ENCODE assay signal across 17 mouse cellular contexts in the genomic region with DNA sequence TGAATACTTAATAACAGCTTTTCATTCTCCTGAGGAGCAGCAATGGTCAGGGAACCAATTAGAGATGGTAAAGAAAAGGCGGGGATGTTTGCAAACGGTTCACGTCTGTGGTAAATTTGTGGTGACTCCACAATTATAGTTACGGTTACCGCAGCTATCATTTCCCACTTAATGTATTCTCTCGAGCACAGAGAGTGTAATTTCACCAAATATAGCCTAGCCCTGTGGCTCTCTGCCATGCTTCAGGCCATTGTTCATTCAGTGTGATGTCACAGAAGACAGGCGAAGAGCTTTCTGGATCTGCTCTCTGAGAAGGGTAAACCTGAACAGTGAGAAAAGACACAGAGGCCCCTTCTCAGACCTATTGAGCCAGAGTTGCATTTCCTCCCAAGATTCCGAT.
DNase-seq lines count a peak whose midpoint lies in the region; ATAC-seq lines count a peak whose summit lies in the region.
"Had no signal": no experiment of that assay in that cellular context is flagged by ENCODE, and none has a peak within 500 bp of the region (broad histone marks: within the 10 kb centered on the region; RNA-seq: fewer than 3 reads in every experiment).

No protein-coding gene starts in this region.

- no peak for ATAC-seq in forebrain, embryonic 14.5 days
- peak; percentile 60; the same call in 1 of the 2 replicates for ATAC-seq in embryonic facial prominence, embryonic 15.5 days (ENCODE audit: insufficient number of reproducible peaks, low FRiP score, low TSS enrichment, low read depth)
- ATAC-seq: forebrain, embryonic 13.5 days had no signal

- no peak overlapping the region for H3K4me3 ChIP-seq in forebrain, embryonic 14.5 days (ENCODE audit: low read depth, low read length)
- H3K4me3 ChIP-seq in forebrain, embryonic 10.5 days = no peak overlapping the region
- H3K4me3 ChIP-seq in embryonic facial prominence, embryonic 15.5 days (replicated peaks) = no peak overlapping the region
- H3K4me3 ChIP-seq: embryonic facial prominence, embryonic 13.5 days; erythroblast, embryonic 14.5 days; forebrain, embryonic 13.5 days had no signal

- no peak overlapping the region for H3K27ac ChIP-seq in forebrain, embryonic 14.5 days (ENCODE audit: low read depth, low read length)
- no peak overlapping the region for H3K27ac ChIP-seq in forebrain, embryonic 10.5 days
- no peak overlapping the region for H3K27ac ChIP-seq in embryonic facial prominence, embryonic 15.5 days (replicated peaks)
- H3K27ac ChIP-seq: embryonic facial prominence, embryonic 13.5 days; forebrain, embryonic 13.5 days had no signal

- no peak overlapping the region for H3K9ac ChIP-seq in forebrain, embryonic 14.5 days (ENCODE audit: low read length)
- H3K9ac ChIP-seq in embryonic facial prominence, embryonic 15.5 days = no peak overlapping the region
- H3K9ac ChIP-seq: embryonic facial prominence, embryonic 13.5 days; forebrain, embryonic 13.5 days had no signal

- no peaks in the 10 kb centered on the region for H3K9me3 ChIP-seq in forebrain, embryonic 14.5 days (replicated peaks; ENCODE audit: control insufficient read depth, low read length)
- H3K9me3 ChIP-seq in forebrain, embryonic 10.5 days = no peaks in the 10 kb centered on the region
- no peaks in the 10 kb centered on the region for H3K9me3 ChIP-seq in embryonic facial prominence, embryonic 15.5 days (replicated peaks)
- H3K9me3 ChIP-seq: embryonic facial prominence, embryonic 13.5 days; forebrain, embryonic 13.5 days had no signal

- no peaks in the 10 kb centered on the region for H3K36me3 ChIP-seq in forebrain, embryonic 14.5 days (ENCODE audit: control insufficient read depth, insufficient read depth, low read length)
- no peaks in the 10 kb centered on the region for H3K36me3 ChIP-seq in forebrain, embryonic 10.5 days (replicated peaks)
- no peaks in the 10 kb centered on the region for H3K36me3 ChIP-seq in embryonic facial prominence, embryonic 15.5 days
- H3K36me3 ChIP-seq: embryonic facial prominence, embryonic 13.5 days had no signal

- DNase-seq in forebrain, embryonic 14.5 days (ENCODE audit: low spot score) = peak; percentile 18
- DNase-seq in forebrain, embryonic 10.5 days (ENCODE audit: extremely low spot score, low spot score) = no peak
- DNase-seq in heart, adult 11 months = peak; percentile 55
- DNase-seq in heart, adult 18-20 months = no peak
- no peak for DNase-seq in urinary bladder, postnatal 10 days (ENCODE audit: low spot score)
- DNase-seq: adrenal gland, adult 2 months; adrenal gland, postnatal 10 days; adrenal gland, postnatal 25 days; cerebellum, adult 11-12 months; cerebellum, adult 2 months; cerebellum, adult 9-10 months; cerebellum, postnatal 10 days; cerebellum, postnatal 25 days had no signal

- no peaks in the 10 kb centered on the region for H3K27me3 ChIP-seq in forebrain, embryonic 14.5 days (replicated peaks; ENCODE audit: control insufficient read depth, insufficient read depth, low read length)
- no peaks in the 10 kb centered on the region for H3K27me3 ChIP-seq in forebrain, embryonic 10.5 days (ENCODE audit: poor library complexity, severe bottlenecking)
- no peaks in the 10 kb centered on the region for H3K27me3 ChIP-seq in embryonic facial prominence, embryonic 15.5 days
- H3K27me3 ChIP-seq: embryonic facial prominence, embryonic 13.5 days; forebrain, embryonic 13.5 days had no signal

- H3K4me2 ChIP-seq in forebrain, embryonic 14.5 days (ENCODE audit: low read length) = no peak overlapping the region
- no peak overlapping the region for H3K4me2 ChIP-seq in embryonic facial prominence, embryonic 15.5 days (replicated peaks)
- H3K4me2 ChIP-seq: embryonic facial prominence, embryonic 13.5 days; forebrain, embryonic 13.5 days had no signal

- 82% methylated on average over 8 of the region's 8 CpGs for WGBS in forebrain, embryonic 14.5 days
- 89% methylated on average over 8 of the region's 8 CpGs for WGBS in forebrain, embryonic 10.5 days
- 49% methylated on average over 8 of the region's 8 CpGs for WGBS in embryonic facial prominence, embryonic 15.5 days

- H3K4me1 ChIP-seq in forebrain, embryonic 14.5 days (ENCODE audit: control insufficient read depth, insufficient read depth, low read length) = no peaks in the 10 kb centered on the region
- no peaks in the 10 kb centered on the region for H3K4me1 ChIP-seq in forebrain, embryonic 10.5 days
- peaks cover 3% of the 10 kb centered on the region; the same call in 1 of the 2 replicates for H3K4me1 ChIP-seq in embryonic facial prominence, embryonic 15.5 days
- H3K4me1 ChIP-seq: forebrain, embryonic 13.5 days had no signal

Comparison
In these comparisons a context has a peak if more than half of its experiments do, and no peak if none do; other contexts are left out.
1. DNase-seq: peak in forebrain, embryonic 14.5 days (single experiment) and heart, adult 11 months (single experiment); none in forebrain, embryonic 10.5 days (single experiment), heart, adult 18-20 months (0 of 2) and urinary bladder, postnatal 10 days (single experiment).